In genomic region chr6:81446019-81446800, GRCm38 (mm10) we compare ENCODE assay signal across 27 mouse cellular contexts.
DNase-seq lines count a peak whose midpoint lies in the region; ATAC-seq and TF ChIP-seq lines count a peak whose summit lies in the region.
"Had no signal": no experiment of that assay in that cellular context is flagged by ENCODE, and none has a peak within 500 bp of the region (broad histone marks: within the 10 kb centered on the region; RNA-seq: fewer than 3 reads in every experiment).

No protein-coding gene starts in this region.

- H3K27me3 ChIP-seq in MEL (ENCODE audit: control insufficient read depth in 1 of 2, insufficient read depth in 2 of 2, low read length in 2 of 2): no peaks in the 10 kb centered on the region
- no peaks in the 10 kb centered on the region for H3K27me3 ChIP-seq in hindbrain, postnatal 0 days (ENCODE audit: insufficient read depth, low read length)
- H3K27me3 ChIP-seq in intestine, postnatal 0 days (replicated peaks; ENCODE audit: control insufficient read depth, insufficient read depth, low read length): no peaks in the 10 kb centered on the region
- H3K27me3 ChIP-seq: embryonic facial prominence, embryonic 12.5 days; embryonic facial prominence, embryonic 15.5 days; heart, embryonic 12.5 days; heart, embryonic 15.5 days had no signal

- no peak for TF ChIP-seq POLR2A in MEL (IDR thresholded peaks at IDR 0.05; ENCODE audit: control insufficient read depth in 1 of 2, insufficient read depth in 1 of 2, low read depth in 1 of 2, low read length in 2 of 2, poor library complexity in 1 of 2)

- 77% methylated on average over 1 of the region's 1 CpGs for WGBS in hindbrain, postnatal 0 days
- WGBS in intestine, postnatal 0 days: 81% methylated on average over 1 of the region's 1 CpGs

- TF ChIP-seq RAD21 in MEL (IDR thresholded peaks at IDR 0.05; ENCODE audit: low read depth, low read length): no peak

- no peak for TF ChIP-seq CTCF in MEL (IDR thresholded peaks at IDR 0.05 in 2 of 3, conservative IDR thresholded peaks at IDR 0.05 in 1 of 3; ENCODE audit: control insufficient read depth in 1 of 3, insufficient read depth in 1 of 3, low read depth in 2 of 3, low read length in 3 of 3, poor library complexity in 1 of 3, severe bottlenecking in 1 of 3)
- TF ChIP-seq CTCF in hindbrain, postnatal 0 days (IDR thresholded peaks at IDR 0.05; ENCODE audit: low read depth): no peak
- TF ChIP-seq CTCF in intestine, postnatal 0 days (IDR thresholded peaks at IDR 0.05; ENCODE audit: low read depth): no peak

- no peaks in the 10 kb centered on the region for H3K9me3 ChIP-seq in MEL (replicated peaks; ENCODE audit: insufficient read depth, low read length)
- no peaks in the 10 kb centered on the region for H3K9me3 ChIP-seq in hindbrain, postnatal 0 days (ENCODE audit: low read length)
- H3K9me3 ChIP-seq in intestine, postnatal 0 days (ENCODE audit: control insufficient read depth): no peaks in the 10 kb centered on the region
- H3K9me3 ChIP-seq: embryonic facial prominence, embryonic 12.5 days; embryonic facial prominence, embryonic 15.5 days; heart, embryonic 12.5 days; heart, embryonic 15.5 days had no signal

- no peak overlapping the region for H3K9ac ChIP-seq in MEL (ENCODE audit: control insufficient read depth, low read depth, low read length, poor library complexity, severe bottlenecking)
- H3K9ac ChIP-seq in hindbrain, postnatal 0 days (replicated peaks; ENCODE audit: low read length): no peak overlapping the region
- no peak overlapping the region for H3K9ac ChIP-seq in intestine, postnatal 0 days (ENCODE audit: low read depth, low read length)
- H3K9ac ChIP-seq: embryonic facial prominence, embryonic 12.5 days; embryonic facial prominence, embryonic 15.5 days; forebrain, postnatal 0 days; heart, embryonic 12.5 days; heart, embryonic 15.5 days; hindbrain, embryonic 14.5 days had no signal

- H3K36me3 ChIP-seq in MEL (ENCODE audit: control insufficient read depth in 1 of 2, insufficient read depth in 2 of 2, low read length in 2 of 2): no peaks in the 10 kb centered on the region
- no peaks in the 10 kb centered on the region for H3K36me3 ChIP-seq in hindbrain, postnatal 0 days (ENCODE audit: insufficient read depth, low read length)
- H3K36me3 ChIP-seq in intestine, postnatal 0 days (ENCODE audit: control insufficient read depth, insufficient read depth): no peaks in the 10 kb centered on the region
- H3K36me3 ChIP-seq: embryonic facial prominence, embryonic 12.5 days; embryonic facial prominence, embryonic 15.5 days; heart, embryonic 12.5 days; heart, embryonic 15.5 days had no signal

- DNase-seq in A20 (ENCODE audit: low read depth, low spot score): peak; percentile 6
- DNase-seq in MEL (ENCODE audit: low read depth, low spot score): peak; percentile 2
- no peak for DNase-seq in hindbrain, postnatal 0 days (ENCODE audit: low spot score)
- DNase-seq in layer of hippocampus, postnatal 10 days (ENCODE audit: low spot score in 2 of 2): no peak
- DNase-seq in c-Kit-positive CD71-positive TER-119-positive erythroid progenitor cells, embryonic 14.5 days (ENCODE audit: low spot score): no peak
- DNase-seq: adrenal gland, adult 2 months; adrenal gland, postnatal 25 days; cerebellum, adult 2 months; cerebellum, adult 9-11 months; cerebellum, postnatal 25 days; forebrain, postnatal 0 days; gastrocnemius, adult 2 months; gastrocnemius, postnatal 14 days; heart, adult 18-20 months; heart, postnatal 10 days; heart, postnatal 4 days; kidney, adult 11 months; kidney, adult 8-10 months had no signal

- no peak overlapping the region for H3K4me3 ChIP-seq in MEL (ENCODE audit: control insufficient read depth in 1 of 2, insufficient read depth in 1 of 2, low read depth in 2 of 2, low read length in 2 of 2)
- H3K4me3 ChIP-seq in hindbrain, postnatal 0 days (ENCODE audit: low read length): no peak overlapping the region
- H3K4me3 ChIP-seq in intestine, postnatal 0 days (ENCODE audit: low read depth, low read length): no peak overlapping the region
- H3K4me3 ChIP-seq: embryonic facial prominence, embryonic 12.5 days; embryonic facial prominence, embryonic 15.5 days; gastrocnemius, adult 2 months; heart, embryonic 12.5 days; heart, embryonic 15.5 days had no signal

- H3K4me2 ChIP-seq in hindbrain, postnatal 0 days (ENCODE audit: low read depth, low read length): no peak overlapping the region
- no peak overlapping the region for H3K4me2 ChIP-seq in intestine, postnatal 0 days (replicated peaks; ENCODE audit: low read depth)
- H3K4me2 ChIP-seq: embryonic facial prominence, embryonic 12.5 days; embryonic facial prominence, embryonic 15.5 days; heart, embryonic 12.5 days; heart, embryonic 15.5 days; hindbrain, embryonic 14.5 days had no signal

- ATAC-seq in common myeloid progenitor, adult 5-6 weeks (replicated peaks; ENCODE audit: low read depth, poor library complexity, severe bottlenecking): peak; percentile 57; the same call in 1 of the 2 replicates
- peak; percentile 58 for ATAC-seq in megakaryocyte progenitor cell, adult 5-6 weeks (replicated peaks; ENCODE audit: poor library complexity)
- ATAC-seq in hindbrain, postnatal 0 days: no peak
- ATAC-seq in intestine, postnatal 0 days: no peak
- ATAC-seq: forebrain, embryonic 14.5 days; forebrain, postnatal 0 days had no signal

- H3K4me1 ChIP-seq in MEL (ENCODE audit: control insufficient read depth in 1 of 2, insufficient read depth in 2 of 2, low read length in 2 of 2): no peaks in the 10 kb centered on the region
- no peaks in the 10 kb centered on the region for H3K4me1 ChIP-seq in hindbrain, postnatal 0 days (ENCODE audit: insufficient read depth, low read length)
- no peaks in the 10 kb centered on the region for H3K4me1 ChIP-seq in intestine, postnatal 0 days (replicated peaks; ENCODE audit: control insufficient read depth, insufficient read depth, low read length)
- H3K4me1 ChIP-seq: embryonic facial prominence, embryonic 12.5 days; embryonic facial prominence, embryonic 15.5 days; heart, embryonic 12.5 days; heart, embryonic 15.5 days had no signal

- H3K27ac ChIP-seq in MEL (ENCODE audit: control insufficient read depth, low read depth, low read length): no peak overlapping the region
- no peak overlapping the region for H3K27ac ChIP-seq in hindbrain, postnatal 0 days
- H3K27ac ChIP-seq in intestine, postnatal 0 days (ENCODE audit: low read depth, low read length): no peak overlapping the region
- H3K27ac ChIP-seq: embryonic facial prominence, embryonic 12.5 days; embryonic facial prominence, embryonic 15.5 days; gastrocnemius, adult 2 months; heart, embryonic 15.5 days; hindbrain, embryonic 14.5 days had no signal

- no peak for TF ChIP-seq EP300 in MEL (IDR thresholded peaks at IDR 0.05; ENCODE audit: low read depth in 1 of 2, low read length in 2 of 2)

- no peaks in the 10 kb centered on the region for H3K79me2 ChIP-seq in MEL (ENCODE audit: control insufficient read depth, insufficient read depth, low read length, poor library complexity)

TF ChIP-seq in MEL, 35 proteins besides CTCF, POLR2A, EP300 and RAD21:
- TF ChIP-seq UBTF (IDR thresholded peaks at IDR 0.05; ENCODE audit: borderline replicate concordance, insufficient read depth, low read depth, low read length): no peak
TF ChIP-seq in MEL: peak in this region for 0.

Comparison
In these comparisons a context has a peak if more than half of its experiments do, and no peak if none do; other contexts are left out.
1. DNase-seq: peak in A20 (single experiment) and MEL (single experiment); none in hindbrain, postnatal 0 days (single experiment), layer of hippocampus, postnatal 10 days (0 of 2) and c-Kit-positive CD71-positive TER-119-positive erythroid progenitor cells, embryonic 14.5 days (single experiment).
2. ATAC-seq: peak in common myeloid progenitor, adult 5-6 weeks (single experiment) and megakaryocyte progenitor cell, adult 5-6 weeks (single experiment); none in hindbrain, postnatal 0 days (single experiment) and intestine, postnatal 0 days (single experiment).